Mouse (Mus musculus) intestine, postnatal 0 days (tissue): Measurements from ENCODE around the gene Apbb2. TPM values are rescaled to one million over a fixed set of nuclear protein-coding genes. Genes with fewer than 3 reads are reported as not detected.

Source experiments
- ATAC-seq: fragments of 200-750 bp; cut with Nextera tagmentation; 2 replicates; pipeline ENCODE4 v1.8.0; 2017; ENCODE audit warnings: mild to moderate bottlenecking, moderate TSS enrichment, moderate library complexity
- H3K27ac ChIP-seq: fragments of 300-500 bp; sonication (generic); 2 replicates; pipeline ENCODE4 v1.5.1; 2014; ENCODE audit warnings: mild to moderate bottlenecking, low read depth, low read length, moderate library complexity
- H3K27me3 ChIP-seq: fragments of 300-500 bp; sonication (generic); replicated peaks from 2 replicates; pipeline ENCODE4 v1.6.1; 2014; ENCODE audit warnings: low read length, mixed read lengths; ENCODE audit not compliant: control insufficient read depth, insufficient read depth
- H3K36me3 ChIP-seq: fragments of 300-500 bp; sonication (generic); 2 replicates; pipeline ENCODE4 v1.6.1; 2014; ENCODE audit warnings: mild to moderate bottlenecking, moderate library complexity; ENCODE audit not compliant: control insufficient read depth, insufficient read depth
- H3K4me1 ChIP-seq: fragments of 300-500 bp; sonication (generic); replicated peaks from 2 replicates; pipeline ENCODE4 v1.6.1; 2014; ENCODE audit warnings: antibody characterized with exemption, low read length, mixed read lengths; ENCODE audit not compliant: control insufficient read depth, insufficient read depth
- H3K4me2 ChIP-seq: fragments of 300-500 bp; sonication (generic); replicated peaks from 2 replicates; pipeline ENCODE4 v1.6.1; 2014; ENCODE audit warnings: low read depth, mild to moderate bottlenecking, moderate library complexity
- H3K4me3 ChIP-seq: fragments of 300-500 bp; sonication (generic); 2 replicates; pipeline ENCODE4 v1.5.1; 2014; ENCODE audit warnings: low read depth, low read length
- H3K9ac ChIP-seq: fragments of 300-500 bp; sonication (generic); 2 replicates; pipeline ENCODE4 v1.6.1; 2014; ENCODE audit warnings: mild to moderate bottlenecking, low read depth, low read length
- H3K9me3 ChIP-seq: fragments of 300-500 bp; sonication (generic); 2 replicates; pipeline ENCODE4 v1.6.1; 2016; ENCODE audit warnings: mixed run types; ENCODE audit not compliant: control insufficient read depth
- CTCF ChIP-seq: sonication (generic); IDR thresholded peaks from 2 replicates; pipeline ENCODE4 v1.5.1; 2016; ENCODE audit warnings: low read depth, mild to moderate bottlenecking, control low read depth, antibody characterized with exemption, moderate library complexity
- WGBS: fragments of 180-500 bp; shearing (Covaris S2); extraction: QIAGEN DNeasy Blood & Tissue Kit; methylation state at CpG from one replicate; pipeline ENCODE4 v1.1.7; 2014; 5-methylcytosine and 5-hydroxymethylcytosine counted together
- polyA plus RNA-seq: library from polyadenylated mRNA; unstranded; fragments of >200 nt; fragmentation: Nextera tagmentation; extraction: Ambion mirVana; gene quantifications from 2 replicates; pipeline ENCODE4 v1.2.1, GENCODE M21; 2015

Gene Apbb2
- polyA plus RNA-seq, 1 experiment from 2014 or later = 18.7 TPM

DNA sequence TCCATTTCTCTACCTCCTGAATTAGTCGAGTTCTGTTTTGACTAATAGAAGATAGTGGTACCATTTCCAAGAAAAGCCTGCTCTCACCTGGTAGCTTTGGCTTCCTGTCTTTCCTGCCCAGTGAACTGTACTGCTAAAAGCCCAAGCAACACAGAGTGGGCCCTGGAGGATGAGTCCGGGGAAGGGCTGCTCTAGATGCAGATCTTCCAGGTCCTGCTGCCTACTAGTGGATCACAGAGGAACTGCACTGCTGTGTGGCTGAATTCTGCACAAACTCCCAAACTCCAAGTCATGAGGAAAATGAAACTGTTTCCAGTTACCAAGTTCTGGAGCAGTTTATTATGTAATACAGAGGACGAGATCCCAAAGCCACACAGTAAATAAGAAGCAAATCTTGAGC lies 232.9 kb downstream of the Apbb2 start:
- H3K36me3 ChIP-seq = no peaks in the 10 kb centered on the region
- no peak overlapping the region for H3K27ac ChIP-seq
- H3K4me3 ChIP-seq = no peak overlapping the region
- H3K27me3 ChIP-seq = no peaks in the 10 kb centered on the region
- no peak overlapping the region for H3K4me2 ChIP-seq
- peak; percentile 86 for TF ChIP-seq CTCF
- ATAC-seq = no peak
- WGBS = 33% methylated on average over 3 of the region's 3 CpGs
- H3K9ac ChIP-seq = no peak overlapping the region
- no peaks in the 10 kb centered on the region for H3K4me1 ChIP-seq
- H3K9me3 ChIP-seq = no peaks in the 10 kb centered on the region

DNA sequence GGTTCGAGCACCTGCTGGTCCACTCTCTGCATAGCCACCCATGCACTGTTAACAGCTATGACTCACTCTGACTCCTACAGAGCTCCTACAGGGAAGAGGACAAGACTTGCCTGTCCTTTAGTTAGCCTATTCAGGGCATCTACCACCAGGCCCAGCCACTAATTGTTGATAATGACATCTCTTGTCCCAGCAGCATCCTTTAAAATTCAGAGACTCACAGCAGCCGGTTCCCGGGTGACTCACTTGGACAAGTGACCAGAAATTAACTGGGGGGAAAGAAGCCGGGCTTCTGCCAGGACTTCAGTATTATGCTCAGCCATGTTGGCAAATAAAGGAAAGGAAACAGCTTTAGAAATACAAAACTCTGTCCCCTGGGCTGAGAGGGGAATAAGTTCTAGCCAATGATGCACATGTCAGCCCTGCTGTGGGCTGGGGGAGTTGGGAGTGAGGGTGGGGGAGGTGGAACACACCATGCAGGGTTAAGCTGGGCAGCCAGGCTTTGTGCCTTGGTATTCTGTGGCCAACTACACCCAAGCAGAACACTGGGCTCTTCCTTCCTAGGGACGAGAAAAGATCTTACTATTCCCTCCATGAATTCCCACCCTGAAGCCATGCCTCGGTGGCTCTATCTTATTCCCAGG lies 233.7 kb downstream of the Apbb2 start:
- no peak overlapping the region for H3K9ac ChIP-seq
- no peak overlapping the region for H3K4me3 ChIP-seq
- no peaks in the 10 kb centered on the region for H3K27me3 ChIP-seq
- no peak for TF ChIP-seq CTCF
- no peaks in the 10 kb centered on the region for H3K9me3 ChIP-seq
- no peak overlapping the region for H3K4me2 ChIP-seq
- no peaks in the 10 kb centered on the region for H3K4me1 ChIP-seq
- WGBS = 84% methylated on average over 6 of the region's 6 CpGs
- H3K27ac ChIP-seq = no peak overlapping the region
- no peak for ATAC-seq
- H3K36me3 ChIP-seq = no peaks in the 10 kb centered on the region

DNA sequence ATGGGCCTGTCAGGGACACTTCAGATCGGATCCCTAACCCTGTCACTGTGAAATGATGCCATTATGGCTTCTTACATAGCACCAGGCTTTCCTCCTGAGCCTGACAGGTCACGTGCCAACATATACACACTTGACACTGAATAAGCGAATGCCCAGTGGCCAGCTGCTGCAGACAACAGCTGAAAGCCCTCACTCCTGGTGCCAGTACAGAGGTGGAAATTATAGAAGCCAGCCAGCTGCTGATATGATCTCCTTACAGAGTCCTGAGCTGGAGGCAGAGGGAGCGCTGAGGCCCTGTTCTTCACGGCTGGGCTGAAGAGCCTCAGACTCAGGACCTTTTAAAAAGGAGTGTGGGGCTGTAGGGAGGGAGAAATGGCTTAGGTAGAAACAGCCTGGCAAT lies 234.5 kb downstream of the Apbb2 start:
- Histone ChIP-seq H3K36me3 (no peaks in the 10 kb centered on the region), H3K27ac (no peak overlapping the region), H3K4me2 (no peak overlapping the region), H3K27me3 (no peaks in the 10 kb centered on the region), H3K4me3 (no peak overlapping the region), H3K9me3 (no peaks in the 10 kb centered on the region), H3K4me1 (no peaks in the 10 kb centered on the region), H3K9ac (no peak overlapping the region)
- no peak for ATAC-seq
- 76% methylated on average over 5 of the region's 5 CpGs for WGBS
- TF ChIP-seq CTCF = no peak

DNA sequence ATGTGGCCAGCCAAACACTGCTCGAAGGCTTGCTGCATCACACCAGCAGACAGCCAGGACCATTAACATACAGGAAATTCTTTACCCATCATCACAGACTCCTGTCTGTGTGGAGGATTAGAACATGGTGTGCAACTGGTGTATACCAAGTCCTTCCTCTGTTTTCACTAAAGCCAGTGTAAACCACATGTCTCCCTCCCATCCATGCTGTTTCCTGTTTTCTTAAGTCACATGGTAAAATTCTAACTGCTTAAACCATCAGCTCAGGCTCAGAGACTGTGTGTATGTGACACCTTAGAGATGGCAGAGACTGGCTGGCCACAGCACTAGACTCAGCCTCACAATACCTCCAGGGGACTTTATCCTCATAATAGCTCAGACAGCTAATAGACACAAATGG lies 236.5 kb downstream of the Apbb2 start:
- Histone ChIP-seq H3K9me3 (no peaks in the 10 kb centered on the region), H3K27me3 (no peaks in the 10 kb centered on the region), H3K4me1 (no peaks in the 10 kb centered on the region), H3K4me2 (no peak overlapping the region), H3K4me3 (no peak overlapping the region), H3K36me3 (no peaks in the 10 kb centered on the region), H3K9ac (no peak overlapping the region), H3K27ac (no peak overlapping the region)
- no peak for ATAC-seq
- no peak for TF ChIP-seq CTCF
- WGBS = 68% methylated on average over 1 of the region's 1 CpGs

DNA sequence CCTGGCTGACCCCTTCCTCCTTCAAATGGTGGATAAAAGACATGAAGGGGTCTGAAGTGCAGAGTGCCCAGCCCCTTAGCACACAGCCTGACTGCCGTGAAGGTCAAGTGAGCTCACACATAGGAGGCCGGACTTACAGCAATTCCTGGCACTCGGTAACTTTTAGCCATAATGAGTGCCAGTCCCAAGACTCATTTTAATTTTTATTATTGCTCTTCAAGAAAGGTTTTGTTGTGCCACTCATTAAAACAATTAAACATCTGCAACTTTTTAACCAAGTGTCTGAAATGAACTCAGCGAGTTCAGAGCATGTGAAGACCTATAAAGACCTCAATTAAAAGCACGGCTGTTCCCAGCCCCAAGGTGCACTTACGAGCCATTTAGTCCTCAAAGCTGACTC lies 239.6 kb downstream of the Apbb2 start:
- H3K36me3 ChIP-seq = no peaks in the 10 kb centered on the region
- WGBS = 86% methylated on average over 6 of the region's 6 CpGs
- ATAC-seq = no peak
- no peaks in the 10 kb centered on the region for H3K9me3 ChIP-seq
- no peaks in the 10 kb centered on the region for H3K27me3 ChIP-seq
- no peak overlapping the region for H3K4me3 ChIP-seq
- H3K4me2 ChIP-seq = no peak overlapping the region
- no peak overlapping the region for H3K27ac ChIP-seq
- no peak for TF ChIP-seq CTCF
- 0 out of 2 replicates have a peak, but pooled peaks cover 4% of the 10 kb centered on the region for H3K4me1 ChIP-seq
- no peak overlapping the region for H3K9ac ChIP-seq

DNA sequence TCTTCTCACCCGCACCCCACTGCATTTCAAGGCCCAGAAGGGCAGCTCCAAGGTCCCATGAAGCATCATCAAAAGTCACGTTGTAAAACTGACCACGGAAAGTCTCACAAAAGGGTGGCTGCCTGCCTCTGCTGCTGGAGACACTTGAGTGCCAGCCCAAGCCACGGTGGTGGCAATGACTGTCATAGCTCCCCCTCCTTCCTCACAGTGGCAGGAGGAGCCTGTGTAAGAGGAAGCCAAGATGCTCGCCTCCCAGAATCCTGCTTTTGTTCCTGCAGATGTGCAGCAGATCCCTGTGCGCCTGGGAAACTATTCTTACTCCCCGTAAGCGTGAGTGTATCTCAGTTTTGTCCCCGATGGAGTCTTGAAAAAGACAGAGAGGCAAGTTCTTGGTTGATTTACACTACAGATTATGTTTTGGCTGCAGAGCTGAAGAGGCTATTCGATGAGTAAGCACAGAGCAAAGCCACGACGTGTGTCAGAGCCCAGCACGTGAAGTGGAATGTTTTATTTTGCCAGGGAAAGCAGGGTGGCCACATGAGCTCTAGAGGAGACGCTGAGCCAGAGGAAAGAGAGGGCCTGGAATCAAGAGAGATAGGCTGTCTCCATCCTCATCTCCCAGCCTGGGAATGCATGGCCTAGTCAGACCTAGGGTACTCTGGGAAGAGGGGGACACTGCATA lies 241.9 kb downstream of the Apbb2 start:
- Histone ChIP-seq H3K27me3 (no peaks in the 10 kb centered on the region), H3K4me1 (0 out of 2 replicates have a peak, but pooled peaks cover 4% of the 10 kb centered on the region), H3K9me3 (no peaks in the 10 kb centered on the region), H3K4me2 (no peak overlapping the region), H3K9ac (no peak overlapping the region), H3K27ac (no peak overlapping the region), H3K4me3 (no peak overlapping the region), H3K36me3 (no peaks in the 10 kb centered on the region)
- WGBS = 68% methylated on average over 14 of the region's 14 CpGs
- TF ChIP-seq CTCF = no peak
- no peak for ATAC-seq
